Comparison of ENCODE assay signal across 25 mouse cellular contexts in the genomic region with DNA sequence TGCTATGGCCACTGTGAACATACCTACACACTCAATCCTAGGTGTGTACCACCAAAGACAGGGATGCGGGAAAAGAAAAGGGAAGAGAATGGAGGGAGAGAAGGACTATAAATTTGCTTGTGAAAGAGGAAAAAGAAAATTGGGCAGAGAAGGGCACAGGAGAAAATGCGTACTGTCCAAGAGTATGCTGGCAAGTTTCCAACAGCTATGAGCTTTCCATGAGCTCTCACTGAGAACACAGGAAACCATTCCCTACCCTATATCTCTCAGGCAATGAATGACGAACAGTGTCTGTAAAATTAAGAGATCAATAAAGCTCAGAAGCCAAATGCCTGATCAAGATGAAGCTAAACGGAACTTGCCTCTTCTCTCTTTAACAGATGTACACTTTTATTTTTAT.
DNase-seq lines count a peak whose midpoint lies in the region; ATAC-seq lines count a peak whose summit lies in the region.
"Had no signal": no experiment of that assay in that cellular context is flagged by ENCODE, and none has a peak within 500 bp of the region (broad histone marks: within the 10 kb centered on the region; RNA-seq: fewer than 3 reads in every experiment).

No protein-coding gene starts in this region.

- no peak overlapping the region for H3K4me2 ChIP-seq in forebrain, embryonic 11.5 days (ENCODE audit: low read depth, low read length, severe bottlenecking)
- H3K4me2 ChIP-seq in forebrain, embryonic 16.5 days (ENCODE audit: low read length) = no peak overlapping the region
- no peak overlapping the region for H3K4me2 ChIP-seq in midbrain, embryonic 12.5 days (replicated peaks)
- H3K4me2 ChIP-seq in forebrain, embryonic 12.5 days = no peak overlapping the region
- H3K4me2 ChIP-seq in forebrain, embryonic 15.5 days (replicated peaks) = no peak overlapping the region
- H3K4me2 ChIP-seq: heart, embryonic 11.5 days; hindbrain, embryonic 12.5 days; kidney, embryonic 15.5 days; limb, embryonic 13.5 days; liver, embryonic 12.5 days had no signal

- no peak for DNase-seq in forebrain, embryonic 11.5 days (ENCODE audit: low spot score)
- no peak for DNase-seq in midbrain, embryonic 10.5 days (ENCODE audit: low spot score)
- no peak for DNase-seq in liver
- DNase-seq: adrenal gland, postnatal 25 days; cerebellum, adult 18-20 months; gastrocnemius, postnatal 10 days; heart, postnatal 36 days; kidney, adult 18-20 months; liver, postnatal 0 days; right cerebral cortex, adult 18-20 months; spleen, adult 18-20 months; thymus, postnatal 14 days had no signal

- ATAC-seq in forebrain, embryonic 11.5 days (replicated peaks; ENCODE audit: low FRiP score) = no peak
- no peak for ATAC-seq in forebrain, embryonic 16.5 days
- no peak for ATAC-seq in midbrain, embryonic 12.5 days (ENCODE audit: low FRiP score, low read depth)
- no peak for ATAC-seq in forebrain, embryonic 12.5 days (ENCODE audit: low FRiP score)
- no peak for ATAC-seq in forebrain, embryonic 15.5 days (replicated peaks)
- ATAC-seq: CD4-positive, CD25-positive, alpha-beta regulatory T cell, adult 4 months; liver, embryonic 12.5 days; liver, postnatal 0 days; lung, postnatal 0 days had no signal

- H3K27me3 ChIP-seq in forebrain, embryonic 11.5 days (ENCODE audit: control insufficient read depth, insufficient read depth, low read length) = no peaks in the 10 kb centered on the region
- H3K27me3 ChIP-seq in forebrain, embryonic 16.5 days (replicated peaks; ENCODE audit: control insufficient read depth, insufficient read depth, low read length) = no peaks in the 10 kb centered on the region
- no peaks in the 10 kb centered on the region for H3K27me3 ChIP-seq in midbrain, embryonic 12.5 days
- no peaks in the 10 kb centered on the region; the same call in 1 of the 2 replicates for H3K27me3 ChIP-seq in midbrain, embryonic 10.5 days (ENCODE audit: low read depth, poor library complexity, severe bottlenecking)
- no peaks in the 10 kb centered on the region for H3K27me3 ChIP-seq in forebrain, embryonic 12.5 days
- H3K27me3 ChIP-seq in forebrain, embryonic 15.5 days = no peaks in the 10 kb centered on the region
- H3K27me3 ChIP-seq: hindbrain, embryonic 12.5 days; kidney, embryonic 15.5 days; limb, embryonic 13.5 days; liver, embryonic 12.5 days had no signal

- H3K36me3 ChIP-seq in forebrain, embryonic 11.5 days (ENCODE audit: control insufficient read depth, insufficient read depth, low read length) = no peaks in the 10 kb centered on the region
- H3K36me3 ChIP-seq in forebrain, embryonic 16.5 days (ENCODE audit: control insufficient read depth, insufficient read depth) = no peaks in the 10 kb centered on the region
- H3K36me3 ChIP-seq in midbrain, embryonic 12.5 days = no peaks in the 10 kb centered on the region
- H3K36me3 ChIP-seq in midbrain, embryonic 10.5 days = no peaks in the 10 kb centered on the region
- H3K36me3 ChIP-seq in forebrain, embryonic 12.5 days (replicated peaks) = no peaks in the 10 kb centered on the region
- H3K36me3 ChIP-seq in forebrain, embryonic 15.5 days = no peaks in the 10 kb centered on the region
- H3K36me3 ChIP-seq: hindbrain, embryonic 12.5 days; kidney, embryonic 15.5 days; liver, embryonic 12.5 days had no signal

- H3K27ac ChIP-seq in forebrain, embryonic 11.5 days (ENCODE audit: low read depth, low read length) = peak overlapping the region; percentile 37; the same call in 1 of the 2 replicates
- H3K27ac ChIP-seq in forebrain, embryonic 16.5 days (ENCODE audit: low read length) = no peak overlapping the region
- 0 out of 2 replicates have a peak overlapping the region, but pooled peaks have one; percentile 20 for H3K27ac ChIP-seq in midbrain, embryonic 12.5 days (replicated peaks)
- H3K27ac ChIP-seq in midbrain, embryonic 10.5 days (replicated peaks) = no peak overlapping the region
- peak overlapping the region; percentile 54; the same call in 1 of the 2 replicates for H3K27ac ChIP-seq in forebrain, embryonic 12.5 days
- H3K27ac ChIP-seq in forebrain, embryonic 15.5 days (replicated peaks) = 0 out of 2 replicates have a peak overlapping the region, but pooled peaks have one; percentile 7
- H3K27ac ChIP-seq: hindbrain, embryonic 12.5 days; kidney, embryonic 15.5 days; layer of hippocampus, adult 2 months; limb, embryonic 13.5 days; liver, embryonic 12.5 days; macrophage had no signal

- H3K9ac ChIP-seq in forebrain, embryonic 11.5 days (ENCODE audit: low read length) = no peak overlapping the region
- H3K9ac ChIP-seq in forebrain, embryonic 16.5 days (replicated peaks; ENCODE audit: low read depth, low read length) = no peak overlapping the region
- H3K9ac ChIP-seq in midbrain, embryonic 12.5 days (replicated peaks) = no peak overlapping the region
- no peak overlapping the region for H3K9ac ChIP-seq in forebrain, embryonic 12.5 days
- no peak overlapping the region for H3K9ac ChIP-seq in forebrain, embryonic 15.5 days (replicated peaks)
- H3K9ac ChIP-seq: hindbrain, embryonic 12.5 days; kidney, embryonic 15.5 days; limb, embryonic 13.5 days; liver, embryonic 12.5 days; liver, postnatal 0 days had no signal

- H3K4me1 ChIP-seq in forebrain, embryonic 11.5 days (replicated peaks; ENCODE audit: control insufficient read depth, insufficient read depth, low read length) = peaks cover 28% of the 10 kb centered on the region
- H3K4me1 ChIP-seq in forebrain, embryonic 16.5 days (replicated peaks; ENCODE audit: control insufficient read depth, insufficient read depth, low read length) = peaks cover 38% of the 10 kb centered on the region
- H3K4me1 ChIP-seq in midbrain, embryonic 12.5 days = peaks cover 48% of the 10 kb centered on the region
- peaks cover 53% of the 10 kb centered on the region for H3K4me1 ChIP-seq in midbrain, embryonic 10.5 days
- H3K4me1 ChIP-seq in forebrain, embryonic 12.5 days = peaks cover 61% of the 10 kb centered on the region
- H3K4me1 ChIP-seq in forebrain, embryonic 15.5 days = peaks cover 58% of the 10 kb centered on the region
- H3K4me1 ChIP-seq: liver, embryonic 12.5 days had no signal

- H3K9me3 ChIP-seq in forebrain, embryonic 11.5 days (ENCODE audit: control insufficient read depth, low read length) = no peaks in the 10 kb centered on the region
- H3K9me3 ChIP-seq in forebrain, embryonic 16.5 days (ENCODE audit: control insufficient read depth, low read length) = no peaks in the 10 kb centered on the region
- H3K9me3 ChIP-seq in midbrain, embryonic 12.5 days = no peaks in the 10 kb centered on the region
- no peaks in the 10 kb centered on the region for H3K9me3 ChIP-seq in midbrain, embryonic 10.5 days (replicated peaks)
- no peaks in the 10 kb centered on the region for H3K9me3 ChIP-seq in forebrain, embryonic 12.5 days
- H3K9me3 ChIP-seq in forebrain, embryonic 15.5 days = no peaks in the 10 kb centered on the region
- H3K9me3 ChIP-seq: hindbrain, embryonic 12.5 days; kidney, embryonic 15.5 days; limb, embryonic 13.5 days; liver, embryonic 12.5 days had no signal

- H3K4me3 ChIP-seq in forebrain, embryonic 11.5 days (ENCODE audit: low read depth, low read length) = no peak overlapping the region
- H3K4me3 ChIP-seq in forebrain, embryonic 16.5 days (replicated peaks; ENCODE audit: low read length) = no peak overlapping the region
- no peak overlapping the region for H3K4me3 ChIP-seq in midbrain, embryonic 12.5 days
- H3K4me3 ChIP-seq in midbrain, embryonic 10.5 days = no peak overlapping the region
- no peak overlapping the region for H3K4me3 ChIP-seq in forebrain, embryonic 12.5 days (replicated peaks)
- no peak overlapping the region for H3K4me3 ChIP-seq in forebrain, embryonic 15.5 days
- H3K4me3 ChIP-seq: hindbrain, embryonic 12.5 days; kidney, embryonic 15.5 days; layer of hippocampus, adult 2 months; limb, embryonic 13.5 days; liver, embryonic 12.5 days had no signal

- WGBS in forebrain, embryonic 11.5 days = 81% methylated on average over 4 of the region's 4 CpGs
- WGBS in forebrain, embryonic 16.5 days = 48% methylated on average over 4 of the region's 4 CpGs
- WGBS in midbrain, embryonic 12.5 days = 74% methylated on average over 4 of the region's 4 CpGs
- WGBS in midbrain, embryonic 10.5 days = 84% methylated on average over 4 of the region's 4 CpGs
- WGBS in forebrain, embryonic 12.5 days = 73% methylated on average over 4 of the region's 4 CpGs
- WGBS in forebrain, embryonic 15.5 days = 58% methylated on average over 4 of the region's 4 CpGs

Comparison
In these comparisons a context has a peak if more than half of its experiments do, and no peak if none do; other contexts are left out.
1. H3K27ac ChIP-seq: peak in forebrain, embryonic 11.5 days (single experiment), midbrain, embryonic 12.5 days (single experiment), forebrain, embryonic 12.5 days (single experiment) and forebrain, embryonic 15.5 days (single experiment); none in forebrain, embryonic 16.5 days (single experiment) and midbrain, embryonic 10.5 days (single experiment).